Mouse (Mus musculus) intestine, embryonic 16.5 days (tissue): ENCODE data around the gene Heatr3. TPM values are rescaled to one million over a fixed set of nuclear protein-coding genes. Genes with fewer than 3 reads are reported as not detected.

Experiments used
- ATAC-seq: fragments of 200-750 bp; cut with Nextera tagmentation; 2 replicates; pipeline ENCODE4 v1.8.0; 2017; ENCODE audit warnings: moderate TSS enrichment, moderate library complexity
- H3K27ac ChIP-seq: fragments of 300-500 bp; sonication (generic); 2 replicates; pipeline ENCODE4 v1.5.1; 2014; ENCODE audit warnings: mild to moderate bottlenecking, low read length
- H3K27me3 ChIP-seq: fragments of 300-500 bp; sonication (generic); replicated peaks from 2 replicates; pipeline ENCODE4 v1.6.1; 2014; ENCODE audit warnings: low read length, control low read depth, mixed read lengths; ENCODE audit not compliant: control insufficient read depth, insufficient read depth
- H3K36me3 ChIP-seq: fragments of 300-500 bp; sonication (generic); 2 replicates; pipeline ENCODE4 v1.6.1; 2014; ENCODE audit warnings: low read length, control low read depth; ENCODE audit not compliant: control insufficient read depth, insufficient read depth
- H3K4me1 ChIP-seq: fragments of 300-500 bp; sonication (generic); 2 replicates; pipeline ENCODE4 v1.6.1; 2014; ENCODE audit warnings: low read length, control low read depth, mixed read lengths; ENCODE audit not compliant: control insufficient read depth, insufficient read depth
- H3K4me2 ChIP-seq: fragments of 300-500 bp; sonication (generic); 2 replicates; pipeline ENCODE4 v1.6.1; 2014; ENCODE audit warnings: low read depth, low read length, control low read depth
- H3K4me3 ChIP-seq: fragments of 300-500 bp; sonication (generic); 2 replicates; pipeline ENCODE4 v1.5.1; 2014; ENCODE audit warnings: mild to moderate bottlenecking, low read length
- H3K9ac ChIP-seq: fragments of 300-500 bp; sonication (generic); 2 replicates; pipeline ENCODE4 v1.6.1; 2014; ENCODE audit warnings: low read depth, low read length
- H3K9me3 ChIP-seq: fragments of 300-500 bp; sonication (generic); 2 replicates; pipeline ENCODE4 v1.6.1; 2016; ENCODE audit warnings: low read length, control low read depth; ENCODE audit not compliant: control insufficient read depth
- WGBS: fragments of 180-500 bp; shearing (Covaris S2); extraction: QIAGEN DNeasy Blood & Tissue Kit; methylation state at CpG from one replicate; pipeline ENCODE4 v1.1.7; 2014; 5-methylcytosine and 5-hydroxymethylcytosine counted together
- polyA plus RNA-seq: library from polyadenylated mRNA; unstranded; fragments of >200 nt; fragmentation: Nextera tagmentation; extraction: Ambion mirVana; gene quantifications from 2 replicates; pipeline ENCODE4 v1.2.1, GENCODE M21; 2015

Gene Heatr3
- polyA plus RNA-seq, 1 experiment from 2014 or later: 30.1 TPM

- H3K27me3 ChIP-seq: no peaks in the 10 kb centered on the region
- H3K9me3 ChIP-seq: no peaks in the 10 kb centered on the region
- no peak overlapping the region for H3K4me3 ChIP-seq
- 89% methylated on average over 7 of the region's 7 CpGs for WGBS
- no peaks in the 10 kb centered on the region for H3K4me1 ChIP-seq
- ATAC-seq: no peak
- no peak overlapping the region for H3K9ac ChIP-seq
- H3K27ac ChIP-seq: no peak overlapping the region
- no peaks in the 10 kb centered on the region; the same call in 1 of the 2 replicates for H3K36me3 ChIP-seq
- no peak overlapping the region for H3K4me2 ChIP-seq
These were observed 37.6 kb downstream of the Heatr3 start for GRCm38 (mm10) chr8:88175264-88175663.

GRCm38 (mm10) chr8:88177291-88177690, 39.6 kb downstream of the Heatr3 start:
- Histone ChIP-seq H3K27ac (no peak overlapping the region), H3K4me3 (no peak overlapping the region), H3K4me2 (no peak overlapping the region), H3K9me3 (no peaks in the 10 kb centered on the region), H3K36me3 (no peaks in the 10 kb centered on the region), H3K27me3 (no peaks in the 10 kb centered on the region), H3K4me1 (no peaks in the 10 kb centered on the region), H3K9ac (no peak overlapping the region)
- no peak for ATAC-seq
- WGBS: 87% methylated on average over 8 of the region's 8 CpGs

GRCm38 (mm10) chr8:88183121-88183520, 45.5 kb downstream of the Heatr3 start:
- Histone ChIP-seq H3K27me3 (no peaks in the 10 kb centered on the region), H3K27ac (no peak overlapping the region), H3K9ac (no peak overlapping the region), H3K36me3 (no peaks in the 10 kb centered on the region), H3K4me3 (no peak overlapping the region), H3K4me1 (no peaks in the 10 kb centered on the region), H3K9me3 (no peaks in the 10 kb centered on the region), H3K4me2 (no peak overlapping the region)
- 84% methylated on average over 2 of the region's 2 CpGs for WGBS
- no peak for ATAC-seq

GRCm38 (mm10) chr8:88184914-88185313, 47.3 kb downstream of the Heatr3 start:
- H3K27ac ChIP-seq: no peak overlapping the region
- 79% methylated on average over 1 of the region's 1 CpGs for WGBS
- H3K4me3 ChIP-seq: no peak overlapping the region
- no peak overlapping the region for H3K9ac ChIP-seq
- H3K4me1 ChIP-seq: no peaks in the 10 kb centered on the region
- no peaks in the 10 kb centered on the region for H3K36me3 ChIP-seq
- no peaks in the 10 kb centered on the region for H3K27me3 ChIP-seq
- H3K9me3 ChIP-seq: no peaks in the 10 kb centered on the region
- H3K4me2 ChIP-seq: no peak overlapping the region
- no peak for ATAC-seq

- no peak overlapping the region for H3K27ac ChIP-seq
- no peaks in the 10 kb centered on the region for H3K27me3 ChIP-seq
- H3K9ac ChIP-seq: no peak overlapping the region
- no peaks in the 10 kb centered on the region for H3K9me3 ChIP-seq
- H3K4me2 ChIP-seq: no peak overlapping the region
- WGBS: 81% methylated on average over 6 of the region's 6 CpGs
- no peaks in the 10 kb centered on the region for H3K36me3 ChIP-seq
- no peaks in the 10 kb centered on the region for H3K4me1 ChIP-seq
- ATAC-seq: no peak
- no peak overlapping the region for H3K4me3 ChIP-seq
These were observed 48.1 kb downstream of the Heatr3 start for GRCm38 (mm10) chr8:88185716-88186115.

- H3K36me3 ChIP-seq: no peaks in the 10 kb centered on the region
- no peak overlapping the region for H3K4me2 ChIP-seq
- no peak for ATAC-seq
- no peak overlapping the region for H3K4me3 ChIP-seq
- H3K4me1 ChIP-seq: peaks cover 17% of the 10 kb centered on the region
- H3K27ac ChIP-seq: no peak overlapping the region
- WGBS: 56% methylated on average over 3 of the region's 3 CpGs
- no peaks in the 10 kb centered on the region for H3K9me3 ChIP-seq
- no peaks in the 10 kb centered on the region for H3K27me3 ChIP-seq
- no peak overlapping the region for H3K9ac ChIP-seq
These were observed 59.7 kb downstream of the Heatr3 start for GRCm38 (mm10) chr8:88197328-88197727.

- Histone ChIP-seq H3K27ac (peak overlapping the region; percentile 95), H3K4me3 (peak overlapping the region; percentile 93), H3K4me2 (peak overlapping the region; percentile 79), H3K9ac (peak overlapping the region; percentile 84), H3K36me3 (no peaks in the 10 kb centered on the region), H3K9me3 (no peaks in the 10 kb centered on the region), H3K4me1 (peaks cover 17% of the 10 kb centered on the region), H3K27me3 (no peaks in the 10 kb centered on the region)
- ATAC-seq: no peak; the same call in 1 of the 2 replicates
- under 1% methylated on average over 10 of the region's 10 CpGs for WGBS
These were observed 60.9 kb downstream of the Heatr3 start for GRCm38 (mm10) chr8:88198551-88198944.

GRCm38 (mm10) chr8:88198945-88199571, 61.4 kb downstream of the Heatr3 start, which contains the start of gene Tent4b:
TSS of gene Tent4b (plus strand) at chr8:88199213.
- ATAC-seq: peak; percentile 97
- H3K4me3 ChIP-seq: peak within 1 kb of the TSS; percentile 93

GRCm38 (mm10) chr8:88199700-88200601, 62.3 kb downstream of the Heatr3 start:
- Histone ChIP-seq H3K27me3 (no peaks in the 10 kb centered on the region), H3K9ac (peak overlapping the region; percentile 84), H3K4me2 (peak overlapping the region; percentile 93), H3K4me1 (peaks cover 24% of the 10 kb centered on the region), H3K36me3 (no peaks in the 10 kb centered on the region), H3K9me3 (no peaks in the 10 kb centered on the region), H3K4me3 (peak overlapping the region; percentile 93), H3K27ac (peak overlapping the region; percentile 95)
- ATAC-seq: peak; percentile 58
- WGBS: under 1% methylated on average over 96 of the region's 117 CpGs

More at GRCm38 (mm10) chr8:88198945-88199571, 61.4 kb downstream of the Heatr3 start, which contains the start of gene Tent4b:
- peaks cover 21% of the 10 kb centered on the region for H3K4me1 ChIP-seq
- WGBS: under 1% methylated on average over 82 of the region's 97 CpGs
- no peaks in the 10 kb centered on the region for H3K27me3 ChIP-seq
- H3K9ac ChIP-seq: peak within 1 kb of the TSS; percentile 84
- peak within 1 kb of the TSS; percentile 93 for H3K4me2 ChIP-seq
- peak within 1 kb of the TSS; percentile 95 for H3K27ac ChIP-seq
- no peaks in the 10 kb centered on the region for H3K9me3 ChIP-seq
- H3K36me3 ChIP-seq: no peaks in the 10 kb centered on the region
